Mouse (Mus musculus) left cerebral cortex, postnatal 25 days (tissue): ENCODE results near the gene Defb43. TPM values are rescaled to one million over a fixed set of nuclear protein-coding genes. Genes with fewer than 3 reads are reported as not detected.
A peak's percentile ranks its signal among the peaks of the same experiment; 100 is the strongest.

ENCODE experiments used
- DNase-seq, 2 experiments: peaks; one replicate each; pipeline ENCODE4 v3.0.0; 2022; ENCODE audit warnings: low spot score in 2 of 2, mixed read lengths in 1 of 2
- intact Hi-C: fragments of 180-260 bp; cut with DNase I; formaldehyde crosslinking; loops from one replicate; pipeline ENCODE4 v1.15.1; 2025
- total RNA-seq, 2 experiments: library from RNA; stranded (reverse); gene quantifications; 2 replicates each; pipeline ENCODE4 v1.2.3; 2021

Gene Defb43
- not detected for total RNA-seq

- intact Hi-C loops, result no loop called here
- no peak for DNase-seq
Observed at GRCm38 (mm10) chr14:63011471-63011870, at the start of gene Defb43. Gene Defb43 (plus strand): TSS chr14:63011771.

- intact Hi-C loops, result no loop called here
- no peak for DNase-seq
Observed at GRCm38 (mm10) chr14:62963632-62964031, 47.9 kb upstream of the Defb43 start.

GRCm38 (mm10) chr14:62965342-62965741 is 46.2 kb upstream of the Defb43 start:
- DNase-seq, result no peak
- intact Hi-C loops, result no loop called here

- DNase-seq, result no peak
- intact Hi-C loops, result no loop called here
Observed at GRCm38 (mm10) chr14:62965811-62966520, 45.6 kb upstream of the Defb43 start.

GRCm38 (mm10) chr14:62975046-62975445 is 36.5 kb upstream of the Defb43 start:
- peak; percentile 58 to 59 for DNase-seq
- intact Hi-C loops, result loop anchor here (1.0 kb wide), 1 partner anchor 483 kb away; no protein-coding TSS in a partner anchor

- DNase-seq, result no peak
- intact Hi-C loops, result no loop called here
Observed at GRCm38 (mm10) chr14:62979815-62980214, 31.8 kb upstream of the Defb43 start.

- intact Hi-C loops, result no loop called here
- no peak for DNase-seq
Observed at GRCm38 (mm10) chr14:62984410-62984809, 27.2 kb upstream of the Defb43 start, which contains the start of gene Defb48. Gene Defb48 (minus strand): TSS chr14:62984510.

- no peak for DNase-seq
- intact Hi-C loops, result no loop called here
Observed at GRCm38 (mm10) chr14:62991271-62991670, 20.3 kb upstream of the Defb43 start.

- no peak for DNase-seq
- intact Hi-C loops, result no loop called here
Observed at GRCm38 (mm10) chr14:62991849-62992510, 19.6 kb upstream of the Defb43 start.

- no peak for DNase-seq
Observed at GRCm38 (mm10) chr14:62997777-62998176, 13.8 kb upstream of the Defb43 start, which contains the start of gene Defb47. Gene Defb47 (plus strand): TSS chr14:62998077.

GRCm38 (mm10) chr14:62998977-62999376 is 12.6 kb upstream of the Defb43 start:
- intact Hi-C loops, result no loop called here
- no peak for DNase-seq

More at GRCm38 (mm10) chr14:62997777-62998176, 13.8 kb upstream of the Defb43 start, which contains the start of gene Defb47:
- intact Hi-C loops, result no loop called here

- intact Hi-C loops, result no loop called here
- no peak for DNase-seq
Observed at GRCm38 (mm10) chr14:63002588-63002987, 9.0 kb upstream of the Defb43 start.

GRCm38 (mm10) chr14:63013082-63013481 is 1.5 kb downstream of the Defb43 start:
- DNase-seq, result no peak
- intact Hi-C loops, result no loop called here

GRCm38 (mm10) chr14:63014667-63015066 is 3.1 kb downstream of the Defb43 start:
- intact Hi-C loops, result no loop called here
- peak in 1 of 2 experiments; percentile 37 for DNase-seq

- intact Hi-C loops, result no loop called here
- DNase-seq, result peak; percentile 22 to 66
Observed at GRCm38 (mm10) chr14:63020524-63021156, 9.1 kb downstream of the Defb43 start.

- intact Hi-C loops, result no loop called here
- DNase-seq, result no peak
Observed at GRCm38 (mm10) chr14:63046691-63047090, 35.1 kb downstream of the Defb43 start, which contains the start of gene Defb42. Gene Defb42 (plus strand): TSS chr14:63046991.

GRCm38 (mm10) chr14:63049910-63050370 is 38.4 kb downstream of the Defb43 start, which contains the start of gene Defb30:
Gene Defb30 (minus strand): TSS chr14:63049960.
- intact Hi-C loops, result loop anchor here (5.0 kb wide), 1 partner anchor 322 kb away; no protein-coding TSS in a partner anchor
- DNase-seq, result no peak

GRCm38 (mm10) chr14:63050769-63051168 is 39.2 kb downstream of the Defb43 start:
- DNase-seq, result peak in 1 of 2 experiments; percentile 38
- intact Hi-C loops, result loop anchor here (5.0 kb wide), 1 partner anchor 322 kb away; no protein-coding TSS in a partner anchor

GRCm38 (mm10) chr14:63054729-63055128 is 43.2 kb downstream of the Defb43 start:
- intact Hi-C loops, result loop anchor here (5.0 kb wide), 1 partner anchor 318 kb away; no protein-coding TSS in a partner anchor
- peak in 1 of 2 experiments; percentile 25 for DNase-seq

- no peak for DNase-seq
- intact Hi-C loops, result no loop called here
Observed at GRCm38 (mm10) chr14:63060361-63060760, 48.8 kb downstream of the Defb43 start.
